Mouse (Mus musculus) kidney, postnatal 14 days (tissue): ENCODE measurements around the gene Gm20920.
"Not testable (repeated sequence)": the region's sequence is repeated elsewhere in the genome, so short reads cannot be mapped to it uniquely, and the experiment has no call there.

Experiments used
- DNase-seq: peaks from one replicate; pipeline ENCODE4 v3.0.0; 2022; ENCODE audit warnings: mixed read lengths

Gm20920 gene

GRCm38 (mm10) chrY:51851820-51852219 lies at the start of gene Gm20920:
Gm20920 (plus strand) TSS chrY:51852120.
- not testable (repeated sequence) for DNase-seq
